Mouse (Mus musculus) layer of hippocampus, postnatal 25 days (tissue): Measurements from ENCODE around the gene Ptprk. TPM values are rescaled to one million over a fixed set of nuclear protein-coding genes. Genes with fewer than 3 reads are reported as not detected.
A peak's percentile ranks its signal among the peaks of the same experiment; 100 is the strongest.

Experiments
- DNase-seq, 2 experiments: peaks; one replicate each; pipeline ENCODE4 v3.0.0; 2022; ENCODE audit warnings: mixed read lengths in 2 of 2, low spot score in 1 of 2; ENCODE audit errors: extremely low spot score in 1 of 2
- total RNA-seq, 2 experiments: library from RNA; stranded (reverse); gene quantifications; 2 replicates each; pipeline ENCODE4 v1.2.3; 2021

Gene Ptprk
- total RNA-seq, result 10 to 100 TPM; 44.7 to 50.8 TPM

DNA sequence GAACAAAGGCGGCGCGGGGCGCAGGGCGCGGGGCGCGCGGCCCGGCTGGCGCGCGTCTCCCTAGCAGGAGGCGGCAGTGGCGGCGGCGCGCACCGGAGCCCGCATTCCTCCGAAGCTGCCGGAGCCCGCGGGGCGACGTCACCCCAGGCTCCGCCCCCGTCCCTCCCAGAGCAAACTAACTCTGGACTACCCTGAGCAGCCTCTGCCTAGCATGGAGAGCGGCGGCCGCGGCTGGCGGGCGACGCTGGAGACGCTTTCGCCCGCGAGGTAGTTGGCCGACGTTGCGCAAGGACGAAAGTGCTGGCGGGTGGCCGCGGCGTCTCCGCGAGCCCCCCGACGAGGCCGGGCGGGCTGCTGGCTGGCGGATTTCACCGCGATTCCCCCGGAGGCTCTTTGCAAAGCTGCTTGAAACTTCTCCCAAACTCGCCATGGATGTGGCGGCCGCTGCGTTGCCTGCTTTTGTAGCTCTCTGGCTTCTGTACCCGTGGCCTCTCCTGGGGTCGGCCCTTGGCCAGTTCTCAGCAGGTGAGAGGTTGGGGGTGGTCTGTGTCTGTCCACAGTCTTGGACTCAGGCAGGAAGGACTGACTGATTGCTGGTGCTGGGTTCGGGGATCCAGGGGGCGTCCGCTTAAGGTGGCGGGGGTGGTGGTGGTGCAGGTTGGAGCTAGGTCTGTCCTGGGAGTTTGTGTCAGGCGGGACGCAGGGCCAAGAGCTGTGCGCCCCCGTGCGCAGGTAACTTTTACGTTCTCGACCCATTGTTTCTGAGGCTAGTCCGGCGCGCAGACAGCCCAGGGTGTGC is at the start of gene Ptprk:
TSS of gene Ptprk (plus strand) at position 168 of the 799 bp plus-strand sequence.
- peak; percentile 74 to 83 for DNase-seq

GRCm38 (mm10) chr10:28027791-28028190 is 46.8 kb upstream of the Ptprk start:
- DNase-seq, result no peak

DNA sequence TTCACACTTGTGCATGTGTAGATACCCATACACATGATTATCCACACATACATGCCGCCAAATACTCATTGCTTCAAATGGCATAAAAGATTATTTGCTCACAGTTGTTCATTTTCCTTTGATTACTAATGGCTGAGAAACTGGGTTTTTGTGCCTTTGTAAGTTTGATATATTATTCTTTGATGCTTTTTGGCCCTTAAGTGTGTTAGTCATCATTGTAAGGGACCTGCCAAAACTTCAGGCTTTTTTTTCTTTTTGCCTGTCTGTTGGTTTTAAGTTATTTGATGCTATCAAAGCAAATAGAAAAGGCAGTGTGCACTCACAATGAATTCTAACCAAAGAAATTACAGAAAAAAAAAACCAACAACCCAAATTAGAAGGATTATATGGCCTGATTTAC is 38.2 kb upstream of the Ptprk start:
- DNase-seq, result no peak

- no peak for DNase-seq
Measured at GRCm38 (mm10) chr10:28054764-28055163, 19.9 kb upstream of the Ptprk start.

GRCm38 (mm10) chr10:28059222-28059621 is 15.4 kb upstream of the Ptprk start:
- no peak for DNase-seq

GRCm38 (mm10) chr10:28067997-28068396 is 6.6 kb upstream of the Ptprk start:
- no peak for DNase-seq

DNA sequence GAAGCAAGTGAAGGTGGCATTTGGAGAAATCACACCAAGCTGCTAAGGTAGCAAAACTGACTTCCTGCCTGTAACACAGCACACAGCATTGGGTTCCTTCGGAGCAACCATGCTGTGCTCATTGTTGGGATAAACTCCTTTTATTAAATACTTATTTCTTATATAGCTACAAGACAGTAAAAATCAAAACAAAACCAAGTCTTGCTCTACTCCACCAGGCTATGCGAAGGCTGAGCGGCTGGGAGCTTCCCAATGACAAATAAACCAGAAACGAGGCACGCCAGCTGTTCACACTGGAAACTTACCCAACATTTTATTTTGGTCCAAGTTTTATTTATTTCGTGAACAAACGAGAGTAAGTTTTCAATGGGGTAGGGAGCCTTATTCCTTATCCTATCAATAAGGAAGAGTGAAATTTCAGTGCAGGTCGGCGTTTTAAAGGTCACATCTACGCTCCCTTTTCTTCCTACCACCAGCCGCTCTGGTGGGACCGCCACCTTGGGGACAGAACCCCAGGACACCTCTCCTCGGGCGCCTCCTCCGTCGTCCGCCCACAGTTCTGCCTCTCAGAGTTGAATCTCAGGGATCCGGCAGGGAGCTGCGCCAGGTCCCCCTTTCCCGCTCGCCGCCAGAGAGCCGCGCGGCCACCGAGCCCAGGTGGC is 498 bp upstream of the Ptprk start:
- DNase-seq, result peak; percentile 30 to 36

DNA sequence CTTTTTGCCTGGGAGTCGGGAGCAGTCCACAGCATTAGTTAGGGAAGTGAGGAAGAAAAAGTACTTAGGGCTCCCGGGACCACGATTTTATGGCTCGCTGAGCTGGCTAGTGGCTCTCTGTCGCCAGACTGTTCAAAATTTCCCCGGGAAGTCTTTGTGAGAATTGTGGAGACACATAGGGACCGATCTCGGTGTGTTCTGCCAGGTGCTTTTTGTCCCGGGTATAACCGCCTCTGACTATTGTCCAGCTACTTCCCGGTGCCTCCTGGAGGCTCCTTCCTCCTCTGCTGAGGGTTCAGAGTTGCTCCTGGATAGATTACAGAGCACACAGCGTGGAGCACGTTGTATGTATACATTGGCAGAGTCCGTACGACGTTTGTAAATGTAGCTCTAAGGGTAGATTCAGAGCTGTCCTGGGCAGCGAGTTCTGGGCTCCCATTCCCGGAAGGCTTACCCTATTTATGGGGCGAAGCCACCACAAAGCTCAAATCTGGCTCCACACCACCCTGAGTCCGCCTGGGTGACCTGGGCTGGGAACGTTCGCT is 943 bp downstream of the Ptprk start:
- peak in 1 of 2 experiments; percentile 10 for DNase-seq

- peak; percentile 19 to 21 for DNase-seq
Measured at GRCm38 (mm10) chr10:28076036-28076855, 1.6 kb downstream of the Ptprk start.

GRCm38 (mm10) chr10:28078270-28078669 is 3.6 kb downstream of the Ptprk start:
- no peak for DNase-seq

DNA sequence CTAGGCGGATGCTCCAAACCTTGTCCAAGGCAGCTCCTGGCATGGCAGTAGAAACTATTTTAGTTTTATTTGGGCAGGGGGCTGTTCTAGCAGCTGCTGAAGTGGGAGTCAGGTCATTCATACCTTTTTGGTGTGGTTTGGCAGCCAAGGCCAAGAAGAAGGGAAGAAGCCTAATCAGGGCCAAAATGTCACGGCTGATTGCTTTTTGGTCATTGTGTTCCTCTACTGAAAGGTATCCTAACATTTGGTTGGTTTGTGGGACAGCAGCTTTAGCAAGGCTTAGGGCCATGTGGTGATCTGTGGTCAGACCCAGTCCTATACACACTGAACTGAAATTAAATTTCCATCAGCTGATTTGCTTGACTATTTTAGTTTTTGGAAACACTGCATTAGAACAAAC is 6.6 kb downstream of the Ptprk start:
- no peak for DNase-seq

DNA sequence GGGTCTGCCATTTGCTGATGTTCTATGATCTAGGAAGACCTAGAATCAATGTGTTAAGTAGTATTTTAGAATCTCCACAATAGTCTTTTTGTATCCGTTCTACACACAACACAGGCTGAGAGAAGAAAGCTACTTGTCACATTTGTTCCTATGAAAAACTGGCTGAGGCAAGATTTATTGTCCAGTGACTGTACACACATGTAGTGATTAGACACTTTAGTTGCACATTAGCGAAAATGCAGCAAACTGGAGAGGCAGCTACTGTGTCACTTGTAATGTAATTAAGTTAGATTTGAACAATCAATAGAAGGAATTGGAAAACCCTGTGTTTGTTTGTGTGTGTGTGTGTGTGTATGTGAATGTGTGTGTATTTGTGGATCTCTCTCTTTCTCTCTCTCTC is 8.6 kb downstream of the Ptprk start:
- DNase-seq, result no peak

GRCm38 (mm10) chr10:28083625-28084024 is 9.0 kb downstream of the Ptprk start:
- DNase-seq, result no peak

DNA sequence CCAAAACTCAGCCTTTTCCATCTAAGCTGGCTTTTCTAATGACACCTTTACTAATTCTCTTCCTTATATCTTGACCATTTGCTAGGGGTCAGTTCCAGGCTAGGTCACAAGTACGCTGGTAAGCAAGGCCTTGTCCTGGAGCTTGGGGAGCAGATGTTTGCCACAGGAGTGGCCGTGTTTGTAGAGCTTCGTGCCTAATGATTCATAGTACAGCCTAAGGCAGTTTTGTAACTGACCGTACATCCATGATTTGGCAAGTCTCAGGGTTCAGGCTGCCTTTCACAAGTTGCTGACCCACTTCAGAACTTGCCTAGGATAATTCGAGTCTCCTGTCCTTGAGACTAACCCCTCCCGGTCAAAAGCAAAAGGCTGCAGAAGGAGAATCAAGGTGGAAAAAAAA is 12.7 kb downstream of the Ptprk start:
- DNase-seq, result no peak

DNA sequence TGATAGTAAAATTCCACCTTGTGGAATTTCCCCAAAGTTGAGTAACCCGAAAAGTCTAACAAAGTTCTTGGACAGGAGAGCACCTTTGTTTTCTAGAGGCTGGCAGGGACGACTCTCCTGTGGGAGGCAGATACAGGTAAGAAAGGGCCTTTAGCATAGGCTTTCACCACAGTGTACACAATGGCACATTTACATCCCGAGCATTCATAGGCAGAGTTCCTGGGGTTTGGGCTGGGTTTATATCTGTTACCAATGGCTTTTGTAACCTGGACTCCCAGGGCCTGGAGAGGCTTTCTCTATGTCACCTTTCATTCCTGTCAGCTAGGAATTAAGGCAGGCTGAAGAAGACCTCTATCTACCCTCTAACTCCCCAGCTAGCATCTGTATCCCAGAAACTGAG is 13.1 kb downstream of the Ptprk start:
- no peak for DNase-seq

DNA sequence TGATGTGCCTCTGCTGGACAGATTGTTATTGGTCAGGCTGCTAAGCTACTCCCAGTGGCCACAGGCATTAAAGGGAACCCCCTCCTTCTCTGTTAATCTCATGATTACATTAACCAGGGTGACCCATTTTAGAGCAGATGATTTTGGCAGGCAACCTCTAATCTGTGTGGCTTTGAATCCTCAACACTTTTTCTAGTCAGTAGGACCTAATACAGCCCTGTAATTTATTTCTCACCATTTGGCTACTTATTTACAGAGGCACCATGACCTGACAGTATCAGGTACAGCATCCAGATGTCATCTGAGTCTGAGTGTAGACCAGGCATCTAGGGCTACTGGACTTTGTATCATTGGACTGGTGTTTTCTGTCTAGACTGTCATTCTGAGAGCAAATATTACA is 21.4 kb downstream of the Ptprk start:
- DNase-seq, result no peak

- DNase-seq, result no peak
Measured at GRCm38 (mm10) chr10:28097637-28098036, 23.0 kb downstream of the Ptprk start.

DNA sequence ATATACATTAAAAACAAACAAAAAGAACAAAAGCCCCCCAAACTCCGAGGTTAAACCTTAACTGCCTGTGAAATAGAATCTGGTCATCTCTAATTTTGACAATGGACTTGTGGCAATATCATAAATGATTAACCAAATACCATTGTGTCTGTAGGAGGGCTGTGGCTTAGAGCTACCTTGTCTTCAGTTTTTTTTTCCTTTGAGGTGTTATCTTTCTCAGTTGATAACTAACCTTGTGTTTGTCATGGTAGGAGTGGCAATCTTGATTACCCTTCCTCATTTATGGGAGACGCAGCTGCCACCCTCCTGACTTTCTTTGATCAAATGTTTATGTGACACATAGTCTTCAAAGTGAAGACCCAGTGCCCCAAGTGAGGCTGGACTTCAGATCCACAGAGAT is 24.3 kb downstream of the Ptprk start:
- no peak for DNase-seq

- no peak for DNase-seq
Measured at GRCm38 (mm10) chr10:28103406-28103906, 28.8 kb downstream of the Ptprk start.

GRCm38 (mm10) chr10:28103924-28104323 is 29.3 kb downstream of the Ptprk start:
- DNase-seq, result no peak

DNA sequence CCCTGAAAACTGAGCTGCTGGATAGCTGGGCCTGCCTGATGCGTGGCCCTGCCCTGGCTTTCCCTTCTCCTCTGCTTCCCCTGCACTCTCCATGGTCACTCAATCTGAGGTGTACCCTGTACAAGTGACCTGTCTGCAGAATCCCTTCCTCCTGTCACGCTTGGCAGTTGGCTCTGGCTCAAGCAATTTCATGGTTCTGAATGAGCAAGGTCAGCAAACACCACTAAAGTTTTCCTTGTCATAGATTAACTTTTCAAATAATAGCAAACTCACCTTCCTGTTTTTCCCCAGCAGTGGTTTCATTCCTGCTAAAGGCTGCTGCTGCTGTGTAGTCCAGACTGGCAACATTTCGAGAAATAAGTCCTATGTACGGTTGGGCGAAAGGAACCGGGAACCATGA is 30.6 kb downstream of the Ptprk start:
- no peak for DNase-seq
